Mouse (Mus musculus) E14TG2a.4 (cell line): ENCODE measurements around the gene Kng2.

Experiments
- CTCF ChIP-seq: conservative IDR thresholded peaks from 2 replicates; pipeline ENCODE4 v1.5.1; 2014; ENCODE audit warnings: low read length
- NANOG ChIP-seq: IDR thresholded peaks from 2 replicates; pipeline ENCODE4 v1.6.1; 2014; ENCODE audit warnings: borderline replicate concordance, low read length, mixed read lengths

- TF ChIP-seq CTCF (no peak), NANOG (no peak)
Measured at GRCm38 (mm10) chr16:22950840-22951395, 78.4 kb downstream of the Kng2 start, which contains the start of gene Hrg.
